Mouse (Mus musculus): Measurements from ENCODE around the gene Nfia. TPM values are rescaled to one million over a fixed set of nuclear protein-coding genes. Genes with fewer than 3 reads are reported as not detected.

The Nfia gene
- polyA plus RNA-seq, 1 experiment from 2014 or later: 21.3 TPM

DNA sequence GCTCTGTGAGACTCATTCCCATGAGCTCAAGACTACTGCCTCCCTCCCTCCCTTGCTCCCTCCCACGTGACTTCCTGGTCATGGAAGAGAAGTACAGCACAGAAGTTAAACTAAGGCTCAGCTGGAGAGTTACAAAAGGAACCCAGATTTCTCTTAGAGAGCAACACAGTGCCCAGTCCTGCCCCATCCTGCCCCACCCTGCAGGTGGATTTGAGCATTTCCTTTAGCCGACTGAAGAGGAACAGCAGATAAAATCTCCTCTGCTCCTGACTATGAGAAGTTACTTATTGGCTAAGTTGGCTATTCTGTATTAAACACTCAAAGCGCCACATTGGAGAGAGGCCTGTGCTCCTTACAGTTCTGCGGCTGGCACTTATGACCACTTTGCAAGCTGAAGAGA is 314.4 kb downstream of the Nfia start:
- DNase-seq (ENCODE audit: low spot score): peak; percentile 25
- WGBS: 72% methylated on average over 4 of the region's 4 CpGs
- no peak overlapping the region for H3K27ac ChIP-seq

DNA sequence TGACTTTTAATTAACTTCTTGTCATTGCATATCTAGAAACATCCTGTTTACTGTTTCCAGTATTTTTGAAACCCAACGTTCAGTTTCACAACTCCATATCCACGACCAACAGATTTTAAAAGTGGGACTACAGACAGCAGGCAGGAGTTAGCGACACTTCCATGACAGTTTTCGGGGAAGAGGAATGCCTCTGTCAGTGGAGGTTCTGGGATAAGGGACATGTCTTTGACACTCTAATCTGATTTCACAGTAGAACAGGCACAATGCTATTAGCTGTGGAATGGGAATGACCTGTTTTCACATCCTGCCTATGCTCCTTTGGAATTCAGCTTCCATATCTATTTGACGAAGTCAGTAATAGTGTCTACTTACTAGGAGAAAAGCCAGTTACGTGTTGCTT is 317.5 kb downstream of the Nfia start:
- DNase-seq (ENCODE audit: low spot score): no peak
- H3K27me3 ChIP-seq (ENCODE audit: low read depth, poor library complexity, severe bottlenecking): no peaks in the 10 kb centered on the region; the same call in 1 of the 2 replicates
- H3K36me3 ChIP-seq: no peaks in the 10 kb centered on the region
- H3K4me3 ChIP-seq: no peak overlapping the region
- no peaks in the 10 kb centered on the region for H3K9me3 ChIP-seq (replicated peaks)
- peaks cover 61% of the 10 kb centered on the region for H3K4me1 ChIP-seq
- WGBS: 74% methylated on average over 6 of the region's 6 CpGs
- H3K27ac ChIP-seq: no peak overlapping the region

More for the DNA sequence above, 314.4 kb downstream of the Nfia start:
- no peaks in the 10 kb centered on the region for H3K27me3 ChIP-seq (ENCODE audit: low read depth, poor library complexity, severe bottlenecking)
- H3K4me1 ChIP-seq: peaks cover 41% of the 10 kb centered on the region
- no peaks in the 10 kb centered on the region for H3K36me3 ChIP-seq
- H3K4me3 ChIP-seq: no peak overlapping the region
- no peaks in the 10 kb centered on the region for H3K9me3 ChIP-seq (replicated peaks)

DNA sequence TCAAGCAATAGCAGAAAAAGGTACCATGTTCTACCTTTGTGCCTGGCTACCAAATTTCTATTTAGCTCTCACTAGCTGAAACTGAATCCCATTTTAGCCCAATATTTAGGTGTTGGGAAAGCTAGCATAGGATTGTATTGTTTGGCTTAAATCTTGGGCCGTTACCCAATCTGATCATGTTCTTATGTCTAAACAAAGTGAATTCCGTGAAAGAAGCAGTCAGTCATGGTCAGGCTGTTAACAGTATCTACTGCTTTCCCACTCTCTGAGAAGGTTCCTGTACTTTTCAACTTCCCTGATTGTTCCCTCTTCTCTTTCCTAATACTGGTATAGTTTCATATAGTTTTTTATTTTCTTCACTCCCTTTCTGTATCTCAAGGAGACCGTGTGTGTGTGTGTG is 318.1 kb downstream of the Nfia start:
- Histone ChIP-seq H3K4me1 (peaks cover 61% of the 10 kb centered on the region), H3K27me3 (ENCODE audit: low read depth, poor library complexity, severe bottlenecking) (no peaks in the 10 kb centered on the region; the same call in 1 of the 2 replicates), H3K9me3 (replicated peaks) (no peaks in the 10 kb centered on the region), H3K27ac (no peak overlapping the region), H3K36me3 (no peaks in the 10 kb centered on the region), H3K4me3 (no peak overlapping the region)
- WGBS: 81% methylated on average over 3 of the region's 3 CpGs
- DNase-seq (ENCODE audit: low spot score): no peak

DNA sequence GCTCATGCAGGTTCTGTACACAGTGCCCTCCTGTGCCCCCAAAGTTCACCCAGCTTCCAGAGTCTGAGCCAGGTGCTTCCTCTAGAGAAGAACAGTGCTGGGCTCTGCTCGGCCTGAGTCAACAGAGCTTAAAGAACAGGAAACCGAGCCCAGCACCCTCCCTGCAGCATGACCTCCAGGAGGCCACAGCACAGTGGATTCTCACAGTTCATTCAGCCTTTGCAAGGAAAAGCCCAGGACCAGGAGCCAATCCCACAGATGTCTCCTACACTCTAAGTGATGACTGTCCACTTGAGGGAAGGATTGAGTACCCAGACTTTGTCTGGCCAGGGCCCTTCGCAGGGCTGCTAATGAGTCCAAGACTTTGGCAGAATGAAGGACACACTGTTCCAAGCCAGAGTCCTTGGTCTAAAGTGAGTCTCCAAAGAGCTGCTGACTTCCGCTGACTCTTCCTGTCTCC is 318.9 kb downstream of the Nfia start:
- Histone ChIP-seq H3K4me1 (peaks cover 57% of the 10 kb centered on the region), H3K27ac (peak overlapping the region; percentile 72), H3K36me3 (no peaks in the 10 kb centered on the region), H3K4me3 (no peak overlapping the region), H3K9me3 (replicated peaks) (no peaks in the 10 kb centered on the region), H3K27me3 (ENCODE audit: low read depth, poor library complexity, severe bottlenecking) (no peaks in the 10 kb centered on the region; the same call in 1 of the 2 replicates)
- 57% methylated on average over 4 of the region's 4 CpGs for WGBS
- DNase-seq (ENCODE audit: low spot score): peak; percentile 32

DNA sequence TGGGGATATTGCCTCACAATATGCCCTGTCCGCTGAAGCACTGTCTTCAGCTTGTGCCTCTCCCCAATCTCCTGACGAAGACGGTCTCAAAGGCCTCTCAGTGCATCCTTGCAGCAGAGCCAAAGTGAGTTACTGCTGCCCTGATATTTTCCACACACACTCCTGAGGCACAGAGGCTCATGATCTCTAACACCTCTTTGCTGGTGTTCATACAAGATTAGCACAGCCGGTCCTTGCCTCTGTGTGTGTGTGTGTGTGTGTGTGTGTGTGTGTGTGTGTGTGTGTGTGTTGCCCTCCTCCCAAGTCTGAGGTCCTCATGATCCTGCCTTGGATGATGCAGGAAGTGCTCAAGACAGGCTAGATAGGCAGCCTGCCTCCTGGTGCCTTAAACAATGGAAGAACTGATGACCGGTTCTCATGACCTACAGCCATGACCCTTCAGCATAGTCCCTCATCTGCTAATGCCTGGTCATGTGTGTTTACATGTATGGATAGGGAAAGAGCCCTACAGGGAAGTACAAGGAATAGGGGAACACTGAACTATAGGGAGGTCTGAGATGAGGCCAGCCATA is 319.5 kb downstream of the Nfia start:
- no peaks in the 10 kb centered on the region for H3K9me3 ChIP-seq (replicated peaks)
- WGBS: 87% methylated on average over 5 of the region's 5 CpGs
- H3K27ac ChIP-seq: peak overlapping the region; percentile 72; the same call in 1 of the 2 replicates
- no peak overlapping the region for H3K4me3 ChIP-seq
- H3K27me3 ChIP-seq (ENCODE audit: low read depth, poor library complexity, severe bottlenecking): no peaks in the 10 kb centered on the region; the same call in 1 of the 2 replicates
- no peaks in the 10 kb centered on the region for H3K36me3 ChIP-seq
- peaks cover 53% of the 10 kb centered on the region for H3K4me1 ChIP-seq
- DNase-seq (ENCODE audit: low spot score): no peak

DNA sequence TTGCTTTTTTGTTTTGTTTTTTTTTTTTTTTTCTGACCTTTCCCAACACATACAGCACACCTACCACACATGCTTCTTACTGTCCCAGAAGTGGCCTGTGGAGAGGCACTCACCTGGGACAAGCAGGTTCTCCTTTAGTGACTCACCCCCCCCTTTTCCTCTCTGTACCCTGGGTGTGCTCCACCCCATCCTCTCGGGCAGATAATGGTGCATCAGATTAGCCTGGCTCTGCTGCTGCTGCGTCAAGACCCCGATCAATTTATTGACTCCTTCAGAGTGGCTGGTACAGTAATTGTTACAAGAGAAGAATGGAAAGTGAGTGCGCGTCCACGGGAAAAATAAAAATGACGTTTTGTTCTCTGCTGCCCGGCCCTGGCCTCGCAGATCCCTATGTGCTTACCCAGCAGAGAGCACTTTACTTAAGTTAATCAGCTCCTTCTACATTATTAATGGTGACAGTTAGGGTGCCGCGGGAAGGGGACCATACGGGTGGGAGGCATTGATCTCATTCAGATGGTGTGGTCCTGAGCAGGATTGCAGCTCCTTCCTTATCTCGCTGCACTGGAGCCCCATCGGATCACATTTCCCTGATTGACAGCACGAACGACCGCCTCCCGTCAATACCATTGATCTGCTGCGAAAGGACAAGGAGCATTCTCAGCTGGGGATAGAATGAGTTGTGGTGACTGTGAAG is 321.7 kb downstream of the Nfia start:
- DNase-seq (ENCODE audit: low spot score): no peak
- Histone ChIP-seq H3K36me3 (no peaks in the 10 kb centered on the region), H3K4me1 (peaks cover 59% of the 10 kb centered on the region), H3K4me3 (no peak overlapping the region), H3K9me3 (replicated peaks) (no peaks in the 10 kb centered on the region), H3K27me3 (ENCODE audit: low read depth, poor library complexity, severe bottlenecking) (no peaks in the 10 kb centered on the region; the same call in 1 of the 2 replicates), H3K27ac (no peak overlapping the region)
- WGBS: 23% methylated on average over 19 of the region's 19 CpGs

DNA sequence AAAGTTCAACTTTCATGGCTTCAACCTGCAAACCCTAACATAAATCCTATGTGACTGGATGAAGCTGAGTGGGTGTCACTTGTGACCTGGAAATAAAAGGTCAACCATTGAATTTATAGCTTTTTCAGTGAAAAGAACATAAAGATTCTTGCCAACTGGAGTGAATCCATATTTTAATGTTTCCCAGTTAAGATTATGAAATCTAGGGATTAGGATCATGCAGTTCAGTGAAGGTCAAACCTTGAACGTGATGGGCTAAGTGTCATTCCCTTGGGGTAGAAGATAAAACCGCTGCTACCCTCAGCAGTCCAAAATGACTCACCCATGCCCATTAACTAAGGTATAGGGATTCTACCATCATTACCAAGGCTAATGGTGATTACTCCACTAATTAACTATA is 322.5 kb downstream of the Nfia start:
- Histone ChIP-seq H3K4me3 (no peak overlapping the region), H3K4me1 (peaks cover 61% of the 10 kb centered on the region), H3K36me3 (no peaks in the 10 kb centered on the region), H3K27me3 (ENCODE audit: low read depth, poor library complexity, severe bottlenecking) (no peaks in the 10 kb centered on the region; the same call in 1 of the 2 replicates), H3K27ac (no peak overlapping the region), H3K9me3 (replicated peaks) (no peaks in the 10 kb centered on the region)
- WGBS: 81% methylated on average over 2 of the region's 2 CpGs
- no peak for DNase-seq (ENCODE audit: low spot score)

DNA sequence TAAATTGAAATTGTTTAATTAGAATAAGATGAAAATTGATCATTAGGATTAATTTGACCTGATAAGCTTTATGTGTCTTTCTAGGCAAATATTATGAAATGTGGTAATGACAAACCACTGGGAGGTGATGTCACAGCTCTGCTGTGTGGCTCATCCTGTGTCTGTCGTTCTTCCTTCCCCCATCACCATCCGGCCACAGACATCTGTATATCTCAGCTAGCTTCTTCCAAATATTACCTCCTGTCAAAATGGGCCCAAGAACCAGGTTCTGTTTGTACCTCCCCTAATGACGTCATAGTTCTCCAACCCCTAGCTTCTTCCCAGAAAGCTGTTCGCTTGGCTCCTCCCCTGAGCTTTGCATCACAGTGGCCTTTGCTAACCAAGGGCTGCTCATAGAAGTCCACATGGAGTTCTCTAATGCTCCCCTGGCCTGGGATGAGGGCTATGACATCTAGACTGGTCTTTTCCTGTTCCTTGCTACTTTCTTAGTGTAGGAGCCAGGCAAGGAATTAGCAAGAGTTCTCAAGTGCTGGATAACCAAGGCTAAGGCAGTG is 324.6 kb downstream of the Nfia start:
- no peaks in the 10 kb centered on the region for H3K9me3 ChIP-seq (replicated peaks)
- H3K36me3 ChIP-seq: no peaks in the 10 kb centered on the region
- 90% methylated on average over 4 of the region's 4 CpGs for WGBS
- H3K27ac ChIP-seq: no peak overlapping the region
- no peak overlapping the region for H3K4me3 ChIP-seq
- H3K27me3 ChIP-seq (ENCODE audit: low read depth, poor library complexity, severe bottlenecking): no peaks in the 10 kb centered on the region; the same call in 1 of the 2 replicates
- no peak for DNase-seq (ENCODE audit: low spot score)
- H3K4me1 ChIP-seq: peaks cover 63% of the 10 kb centered on the region

DNA sequence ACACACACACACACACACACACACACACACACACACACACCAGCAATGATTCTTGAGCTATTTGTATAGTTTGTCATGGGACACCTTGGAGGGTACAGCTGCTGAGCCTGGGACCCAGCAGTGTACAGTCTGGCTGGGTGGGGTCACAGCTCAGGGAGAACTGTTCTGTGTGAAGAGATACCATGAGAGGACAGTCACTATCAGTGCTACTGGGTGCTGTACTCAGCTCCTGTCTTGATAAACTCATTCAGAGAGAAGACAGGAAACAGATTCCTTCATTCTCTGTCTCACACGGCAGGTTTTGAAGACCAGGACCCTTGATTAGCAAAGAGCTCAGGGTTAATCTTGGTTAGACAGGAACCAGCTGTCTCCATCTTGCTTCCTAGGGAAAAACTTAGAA is 326.1 kb downstream of the Nfia start:
- Histone ChIP-seq H3K27ac (peak overlapping the region; percentile 26; the same call in 1 of the 2 replicates), H3K27me3 (ENCODE audit: low read depth, poor library complexity, severe bottlenecking) (peaks cover under 1% of the 10 kb centered on the region), H3K4me3 (no peak overlapping the region), H3K4me1 (peaks cover 61% of the 10 kb centered on the region), H3K36me3 (no peaks in the 10 kb centered on the region), H3K9me3 (replicated peaks) (no peaks in the 10 kb centered on the region)
- WGBS: 50% methylated on average over 1 of the region's 1 CpGs
- no peak for DNase-seq (ENCODE audit: low spot score)

DNA sequence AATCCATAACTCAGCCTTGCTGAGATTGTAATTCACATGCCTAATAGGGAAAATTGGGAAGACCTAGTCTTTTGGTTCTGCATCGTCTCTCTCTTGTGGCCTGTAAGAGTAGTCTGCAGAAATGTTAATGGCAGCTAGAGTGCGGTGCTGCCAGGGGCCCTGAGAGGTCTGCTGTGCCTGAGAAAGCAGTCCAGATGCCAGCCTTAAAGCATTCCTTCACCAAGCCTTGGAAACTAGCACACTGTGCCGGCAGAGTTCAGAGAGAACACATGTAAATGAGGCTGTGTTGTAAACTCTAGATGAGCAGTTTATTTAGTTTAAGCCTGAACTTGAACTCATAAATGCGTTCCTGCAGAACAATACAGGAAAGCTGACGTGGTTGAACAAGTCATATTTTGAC is 326.9 kb downstream of the Nfia start:
- Histone ChIP-seq H3K27ac (0 out of 2 replicates have a peak overlapping the region, but pooled peaks have one; percentile 5), H3K4me1 (peaks cover 61% of the 10 kb centered on the region)
- 74% methylated on average over 5 of the region's 5 CpGs for WGBS

DNA sequence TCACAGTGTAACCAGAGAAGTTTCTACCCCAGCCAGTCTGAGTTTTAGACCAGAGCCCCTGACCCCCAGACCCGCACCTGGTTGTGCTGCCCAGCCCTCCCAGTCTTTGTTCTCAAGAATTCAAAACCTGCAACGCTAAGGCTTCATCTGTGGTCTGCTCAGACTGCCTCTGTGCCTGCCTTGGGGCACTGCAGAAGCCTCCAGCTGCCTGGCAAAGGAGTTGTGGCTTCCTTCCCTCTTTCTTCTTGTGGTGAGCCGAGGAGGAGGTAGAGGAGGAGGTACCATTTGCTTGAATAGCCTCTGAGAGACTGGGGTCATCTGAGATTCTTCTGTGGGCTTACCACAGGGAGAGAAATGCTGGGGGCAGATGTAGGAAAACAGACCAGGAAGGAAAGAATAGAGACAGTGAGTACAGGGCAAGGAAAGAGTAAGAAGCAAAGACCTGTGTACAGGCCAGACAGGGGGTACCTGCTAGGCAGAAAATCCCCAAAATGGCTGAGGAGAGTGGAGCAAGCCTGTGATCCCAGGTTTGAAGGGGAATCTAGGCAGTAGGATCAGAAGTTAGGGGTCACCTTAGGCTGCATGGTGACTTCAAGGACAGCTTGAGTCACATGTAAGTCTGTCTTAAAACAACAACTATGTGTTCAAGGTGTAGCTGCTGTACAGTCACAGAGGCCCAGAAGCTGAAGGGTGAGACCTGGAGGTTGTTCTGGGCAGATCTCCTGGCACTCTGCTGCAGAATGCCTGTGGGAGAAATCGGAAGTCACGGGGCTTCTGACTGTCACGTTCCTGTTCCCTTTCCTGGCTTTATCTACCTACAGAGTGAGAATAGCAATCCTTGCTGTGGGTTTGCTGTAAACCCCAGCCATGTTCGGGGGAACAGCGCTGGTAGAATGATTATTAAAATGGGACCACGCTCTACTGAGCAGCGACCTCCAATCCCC is 328.9 kb downstream of the Nfia start:
- H3K27me3 ChIP-seq (ENCODE audit: low read depth, poor library complexity, severe bottlenecking): peaks cover 2% of the 10 kb centered on the region; the same call in 1 of the 2 replicates
- no peaks in the 10 kb centered on the region for H3K36me3 ChIP-seq
- DNase-seq (ENCODE audit: low spot score): no peak
- H3K9me3 ChIP-seq (replicated peaks): no peaks in the 10 kb centered on the region
- H3K4me1 ChIP-seq: peaks cover 78% of the 10 kb centered on the region
- WGBS: 68% methylated on average over 10 of the region's 10 CpGs
- H3K27ac ChIP-seq: peak overlapping the region; percentile 89
- no peak overlapping the region for H3K4me3 ChIP-seq

More for the DNA sequence above, 326.9 kb downstream of the Nfia start:
- no peaks in the 10 kb centered on the region for H3K36me3 ChIP-seq
- H3K4me3 ChIP-seq: no peak overlapping the region
- peaks cover 2% of the 10 kb centered on the region for H3K27me3 ChIP-seq (ENCODE audit: low read depth, poor library complexity, severe bottlenecking)
- no peak for DNase-seq (ENCODE audit: low spot score)
- no peaks in the 10 kb centered on the region for H3K9me3 ChIP-seq (replicated peaks)

DNA sequence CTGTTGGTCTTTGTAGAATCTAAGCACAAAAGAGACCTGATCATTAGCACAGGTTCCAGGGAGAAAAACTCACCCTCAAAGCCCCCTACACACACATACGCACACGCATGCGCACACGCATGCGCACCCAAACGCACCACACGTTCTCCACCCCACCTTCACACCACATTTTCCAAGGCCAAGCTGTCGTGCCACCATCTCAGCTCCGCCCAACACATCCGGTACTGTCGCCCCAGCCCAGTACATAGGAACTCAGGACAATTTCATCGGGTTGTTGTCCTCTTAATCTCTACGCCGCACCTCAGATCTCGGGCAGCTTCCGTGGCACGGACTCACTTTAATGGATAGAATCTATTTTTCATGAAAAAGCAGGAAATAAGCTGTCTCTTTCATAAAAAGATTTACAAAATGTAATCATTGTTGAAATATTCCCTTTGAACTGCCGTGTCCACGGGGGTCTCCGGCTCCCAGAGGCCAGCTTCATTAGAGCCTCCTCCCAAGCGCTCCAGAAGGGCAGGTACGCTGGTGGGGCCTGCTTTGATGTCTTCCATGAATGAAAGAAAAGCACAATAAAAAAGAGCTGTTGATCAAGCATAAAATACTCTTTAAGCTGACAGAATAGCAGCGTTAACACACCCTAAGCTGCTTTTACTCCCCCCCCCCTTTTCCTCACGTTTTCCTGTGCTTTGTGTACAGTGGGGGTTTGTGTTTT is 330.2 kb downstream of the Nfia start:
- no peak for DNase-seq (ENCODE audit: low spot score)
- H3K9me3 ChIP-seq (replicated peaks): no peaks in the 10 kb centered on the region
- H3K27ac ChIP-seq: peak overlapping the region; percentile 69
- H3K27me3 ChIP-seq (ENCODE audit: low read depth, poor library complexity, severe bottlenecking): peaks cover 2% of the 10 kb centered on the region; the same call in 1 of the 2 replicates
- WGBS: 66% methylated on average over 24 of the region's 24 CpGs
- peaks cover 92% of the 10 kb centered on the region for H3K4me1 ChIP-seq
- no peaks in the 10 kb centered on the region for H3K36me3 ChIP-seq
- no peak overlapping the region for H3K4me3 ChIP-seq
